Mouse (Mus musculus) brain, embryonic 14.5 days (tissue): ENCODE results near the gene Grin2a. TPM values are rescaled to one million over a fixed set of nuclear protein-coding genes. Genes with fewer than 3 reads are reported as not detected.

Experiments used
- DNase-seq: peaks from one replicate; pipeline ENCODE4 v3.0.0-alpha.2; 2011; ENCODE audit warnings: low read depth
- CTCF ChIP-seq: fragments of 200-500 bp; IDR thresholded peaks from 2 replicates; pipeline ENCODE4 v1.5.1; 2012; ENCODE audit warnings: inconsistent platforms, mild to moderate bottlenecking, moderate library complexity, borderline replicate concordance; ENCODE audit not compliant: insufficient read depth, insufficient read length; ENCODE audit errors: extremely low read depth
- POLR2A ChIP-seq: fragments of 200-500 bp; IDR thresholded peaks from 2 replicates; pipeline ENCODE4 v1.6.1; 2012; ENCODE audit warnings: mild to moderate bottlenecking, inconsistent platforms, borderline replicate concordance; ENCODE audit not compliant: poor library complexity, insufficient read depth, insufficient read length, severe bottlenecking; ENCODE audit errors: extremely low read depth
- polyA plus RNA-seq: library from polyadenylated mRNA; depleted of rRNA; stranded (reverse); fragments of >200 nt; gene quantifications from 2 replicates; pipeline ENCODE4 v1.2.3, GENCODE M21; 2012

Grin2a gene
- polyA plus RNA-seq, 1 experiment, result 2.1 TPM

- TF ChIP-seq CTCF (no peak), POLR2A (no peak)
- DNase-seq, result no peak
Observed at GRCm38 (mm10) chr16:9900996-9901395, 94.4 kb downstream of the Grin2a start.

GRCm38 (mm10) chr16:9900196-9900595, 95.2 kb downstream of the Grin2a start:
- no peak for DNase-seq
- TF ChIP-seq CTCF (no peak), POLR2A (no peak)

GRCm38 (mm10) chr16:9899176-9899575, 96.2 kb downstream of the Grin2a start:
- TF ChIP-seq CTCF, result no peak
- TF ChIP-seq POLR2A, result no peak
- no peak for DNase-seq

- TF ChIP-seq POLR2A (no peak), CTCF (no peak)
- no peak for DNase-seq
Observed at GRCm38 (mm10) chr16:9895581-9895980, 99.8 kb downstream of the Grin2a start.

- DNase-seq, result no peak
- TF ChIP-seq POLR2A (no peak), CTCF (no peak)
Observed at GRCm38 (mm10) chr16:9886155-9886554, 109.2 kb downstream of the Grin2a start.

GRCm38 (mm10) chr16:9884141-9884540, 111.2 kb downstream of the Grin2a start:
- no peak for DNase-seq
- no peak for TF ChIP-seq CTCF
- TF ChIP-seq POLR2A, result no peak

- no peak for TF ChIP-seq CTCF
- TF ChIP-seq POLR2A, result no peak
- DNase-seq, result no peak
Observed at GRCm38 (mm10) chr16:9882420-9882819, 112.9 kb downstream of the Grin2a start.

- DNase-seq, result no peak
- TF ChIP-seq POLR2A, result no peak
- TF ChIP-seq CTCF, result no peak
Observed at GRCm38 (mm10) chr16:9873001-9873400, 122.4 kb downstream of the Grin2a start.

- no peak for TF ChIP-seq POLR2A
- peak; percentile 38; the same call in 1 of the 2 replicates for TF ChIP-seq CTCF
- peak; percentile 23 for DNase-seq
Observed at GRCm38 (mm10) chr16:9865710-9866109, 129.7 kb downstream of the Grin2a start.

- TF ChIP-seq POLR2A, result no peak
- TF ChIP-seq CTCF, result no peak
- no peak for DNase-seq
Observed at GRCm38 (mm10) chr16:9865039-9865438, 130.3 kb downstream of the Grin2a start.

- no peak for TF ChIP-seq POLR2A
- TF ChIP-seq CTCF, result no peak
- DNase-seq, result no peak
Observed at GRCm38 (mm10) chr16:9857758-9858157, 137.6 kb downstream of the Grin2a start.

- TF ChIP-seq POLR2A (no peak), CTCF (no peak)
- DNase-seq, result peak; percentile 71
Observed at GRCm38 (mm10) chr16:9851265-9851988, 143.9 kb downstream of the Grin2a start.
